Mouse (Mus musculus): Measurements from ENCODE around the gene Dtnb. TPM values are rescaled to one million over a fixed set of nuclear protein-coding genes. Genes with fewer than 3 reads are reported as not detected.

The Dtnb gene
- polyA plus RNA-seq, 1 experiment = 15.9 TPM

DNA sequence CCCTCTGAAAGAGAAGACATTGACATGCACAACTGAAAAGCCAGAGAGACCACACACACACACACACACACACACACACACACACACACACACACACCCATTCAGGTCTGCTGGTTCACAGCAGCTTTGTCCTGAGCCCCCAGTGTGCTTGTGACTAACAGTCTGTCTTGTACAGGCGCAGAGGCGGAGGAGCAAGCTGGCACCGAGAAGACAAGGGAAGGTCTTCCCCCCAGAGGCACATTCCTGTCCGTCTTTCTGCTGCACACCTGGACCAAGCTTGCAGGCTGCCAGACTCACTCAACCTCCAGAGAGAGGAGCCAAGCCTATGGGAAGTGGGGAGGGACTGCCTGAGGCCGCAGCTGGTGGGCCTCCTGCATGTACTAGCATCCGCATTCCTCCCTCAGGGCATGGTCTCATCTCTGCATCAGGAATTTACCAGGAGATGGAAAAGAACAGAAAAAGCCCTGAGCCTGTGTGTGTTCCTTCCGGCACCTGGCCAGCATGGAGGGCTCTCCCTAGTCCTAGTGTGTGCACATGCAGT, 208.8 kb downstream of the Dtnb start:
- Histone ChIP-seq H3K4me3 (ENCODE audit: low read depth, low read length) (no peak overlapping the region), H3K27me3 (ENCODE audit: control insufficient read depth, insufficient read depth, low read length) (no peaks in the 10 kb centered on the region)

DNA sequence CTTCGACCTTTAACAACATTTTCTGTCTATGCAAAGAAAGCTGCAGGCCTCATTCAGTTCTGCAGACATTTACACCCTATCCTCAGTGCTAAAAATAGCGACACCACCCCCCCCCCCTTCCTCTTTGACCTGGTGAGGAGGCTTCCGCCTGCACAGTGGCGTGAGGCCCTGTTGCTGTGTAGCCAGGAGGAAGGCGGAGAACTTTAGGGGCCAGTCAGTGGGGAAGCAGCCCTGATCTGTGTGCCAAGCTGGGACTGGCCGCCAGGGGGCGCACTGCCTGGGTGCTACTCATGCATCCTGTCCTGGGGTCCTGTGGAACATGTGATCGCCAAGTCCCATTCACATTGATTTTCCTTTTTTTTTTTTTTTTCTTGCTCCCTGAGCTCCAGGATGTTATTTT, 209.3 kb downstream of the Dtnb start:
- Histone ChIP-seq H3K4me3 (ENCODE audit: low read depth, low read length) (no peak overlapping the region), H3K4me1 (ENCODE audit: control insufficient read depth, insufficient read depth, insufficient read length, low read length) (peaks cover 30% of the 10 kb centered on the region), H3K36me3 (ENCODE audit: control insufficient read depth, insufficient read depth, low read length) (no peaks in the 10 kb centered on the region), H3K27ac (ENCODE audit: insufficient read depth, low read depth, low read length) (peak overlapping the region; percentile 85), H3K27me3 (ENCODE audit: control insufficient read depth, insufficient read depth, low read length) (no peaks in the 10 kb centered on the region)
- WGBS = 9% methylated on average over 8 of the region's 8 CpGs
- TF ChIP-seq POLR2A (IDR thresholded peaks at IDR 0.05; ENCODE audit: low read depth, low read length) (no peak), CTCF (IDR thresholded peaks at IDR 0.05; ENCODE audit: extremely low read depth, insufficient read length, insufficient replicate concordance, low read depth, low read length) (peak; percentile 94)

More for the DNA sequence above, 208.8 kb downstream of the Dtnb start:
- Histone ChIP-seq H3K4me1 (ENCODE audit: control insufficient read depth, insufficient read depth, insufficient read length, low read length) (peaks cover 35% of the 10 kb centered on the region), H3K27ac (ENCODE audit: insufficient read depth, low read depth, low read length) (peak overlapping the region; percentile 85), H3K36me3 (ENCODE audit: control insufficient read depth, insufficient read depth, low read length) (no peaks in the 10 kb centered on the region)
- 64% methylated on average over 7 of the region's 7 CpGs for WGBS
- no peak for TF ChIP-seq POLR2A (IDR thresholded peaks at IDR 0.05; ENCODE audit: low read depth, low read length)
- TF ChIP-seq CTCF (IDR thresholded peaks at IDR 0.05; ENCODE audit: extremely low read depth, insufficient read length, insufficient replicate concordance, low read depth, low read length) = no peak

DNA sequence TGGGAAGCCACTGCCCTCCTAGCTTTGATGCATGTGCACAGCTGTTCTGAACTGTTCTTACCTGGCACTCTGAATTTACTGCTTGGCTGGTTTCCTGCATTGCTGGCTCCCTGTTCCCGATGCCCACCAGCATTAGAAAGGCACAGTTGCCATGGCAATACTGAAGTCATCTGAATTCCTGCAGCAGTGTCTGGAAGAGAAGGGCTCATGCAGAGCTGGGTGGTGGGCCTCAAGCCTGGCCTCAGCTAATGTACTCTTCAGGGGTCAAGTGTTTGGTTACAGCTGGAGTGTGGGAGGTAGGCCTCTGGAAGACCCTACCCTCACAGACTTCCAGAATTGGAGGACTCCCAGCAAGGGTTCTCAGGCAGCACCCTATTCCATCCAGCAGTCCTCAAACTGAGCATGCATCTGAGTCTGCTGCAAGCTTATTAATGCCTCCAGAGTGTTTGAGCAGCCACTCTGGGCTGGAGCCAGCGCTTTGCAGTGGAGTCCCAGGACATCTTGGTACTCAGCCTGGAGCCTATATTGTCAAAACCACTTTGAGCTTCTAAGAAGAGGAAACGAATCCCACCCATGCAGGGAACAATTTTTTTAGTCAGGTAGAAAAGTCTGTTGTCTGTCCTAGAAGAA, 211.1 kb downstream of the Dtnb start:
- Histone ChIP-seq H3K4me1 (ENCODE audit: control insufficient read depth, insufficient read depth, insufficient read length, low read length) (peaks cover 24% of the 10 kb centered on the region), H3K4me3 (ENCODE audit: low read depth, low read length) (no peak overlapping the region), H3K27ac (ENCODE audit: insufficient read depth, low read depth, low read length) (no peak overlapping the region), H3K27me3 (ENCODE audit: control insufficient read depth, insufficient read depth, low read length) (no peaks in the 10 kb centered on the region), H3K36me3 (ENCODE audit: control insufficient read depth, insufficient read depth, low read length) (no peaks in the 10 kb centered on the region)
- WGBS = 70% methylated on average over 3 of the region's 3 CpGs
- TF ChIP-seq POLR2A (IDR thresholded peaks at IDR 0.05; ENCODE audit: low read depth, low read length) (no peak), CTCF (IDR thresholded peaks at IDR 0.05; ENCODE audit: extremely low read depth, insufficient read length, insufficient replicate concordance, low read depth, low read length) (no peak)

DNA sequence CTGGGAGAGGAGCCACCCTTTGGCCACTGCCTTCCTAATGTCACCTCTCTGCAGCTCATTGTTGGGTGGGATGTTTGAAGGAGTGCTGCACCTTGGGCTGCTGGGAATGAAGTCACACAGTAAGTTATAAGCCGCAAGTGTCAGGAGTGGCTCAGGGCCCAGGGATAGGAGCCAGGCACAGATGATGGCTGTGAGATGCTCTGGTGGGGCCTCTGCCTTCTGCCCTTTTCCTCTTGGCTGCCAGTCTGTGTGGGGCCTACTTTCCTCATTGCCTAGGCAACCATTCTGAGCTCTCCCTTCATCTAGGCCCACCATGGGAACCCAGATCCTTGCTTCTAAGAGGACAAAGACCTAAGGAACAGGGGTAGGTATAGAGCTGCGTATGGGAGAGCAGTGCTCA, 212.1 kb downstream of the Dtnb start:
- Histone ChIP-seq H3K4me3 (ENCODE audit: low read depth, low read length) (no peak overlapping the region), H3K27ac (ENCODE audit: insufficient read depth, low read depth, low read length) (no peak overlapping the region), H3K36me3 (ENCODE audit: control insufficient read depth, insufficient read depth, low read length) (no peaks in the 10 kb centered on the region), H3K27me3 (ENCODE audit: control insufficient read depth, insufficient read depth, low read length) (no peaks in the 10 kb centered on the region), H3K4me1 (ENCODE audit: control insufficient read depth, insufficient read depth, insufficient read length, low read length) (peaks cover 24% of the 10 kb centered on the region)
- no peak for TF ChIP-seq POLR2A (IDR thresholded peaks at IDR 0.05; ENCODE audit: low read depth, low read length)
- TF ChIP-seq CTCF (IDR thresholded peaks at IDR 0.05; ENCODE audit: extremely low read depth, insufficient read length, insufficient replicate concordance, low read depth, low read length) = no peak
- 80% methylated on average over 2 of the region's 2 CpGs for WGBS

DNA sequence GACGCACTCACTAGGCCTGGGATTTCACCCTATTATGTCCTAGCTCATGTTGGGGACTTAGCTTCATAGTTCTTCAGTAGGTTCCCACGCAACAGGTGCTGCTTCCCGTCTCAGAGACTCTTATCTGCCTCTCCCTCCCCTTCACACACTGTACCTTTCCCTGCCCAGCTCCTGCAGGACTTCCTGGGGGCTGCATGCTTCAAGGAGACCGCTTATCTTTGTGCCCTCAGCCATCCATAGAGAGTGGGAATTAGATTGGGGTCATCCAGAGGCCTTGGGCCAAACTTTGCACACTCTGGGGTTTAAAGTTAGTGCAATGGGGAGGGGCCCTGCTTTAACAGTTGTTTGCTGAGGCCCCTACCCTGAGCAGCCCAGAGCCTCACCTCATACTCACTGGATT, 212.5 kb downstream of the Dtnb start:
- peaks cover 21% of the 10 kb centered on the region for H3K4me1 ChIP-seq (ENCODE audit: control insufficient read depth, insufficient read depth, insufficient read length, low read length)
- no peak for TF ChIP-seq CTCF (IDR thresholded peaks at IDR 0.05; ENCODE audit: extremely low read depth, insufficient read length, insufficient replicate concordance, low read depth, low read length)
- TF ChIP-seq POLR2A (IDR thresholded peaks at IDR 0.05; ENCODE audit: low read depth, low read length) = no peak
- H3K27me3 ChIP-seq (ENCODE audit: control insufficient read depth, insufficient read depth, low read length) = no peaks in the 10 kb centered on the region
- WGBS = 39% methylated on average over 4 of the region's 4 CpGs
- no peaks in the 10 kb centered on the region for H3K36me3 ChIP-seq (ENCODE audit: control insufficient read depth, insufficient read depth, low read length)
- no peak overlapping the region for H3K4me3 ChIP-seq (ENCODE audit: low read depth, low read length)
- H3K27ac ChIP-seq (ENCODE audit: insufficient read depth, low read depth, low read length) = no peak overlapping the region

DNA sequence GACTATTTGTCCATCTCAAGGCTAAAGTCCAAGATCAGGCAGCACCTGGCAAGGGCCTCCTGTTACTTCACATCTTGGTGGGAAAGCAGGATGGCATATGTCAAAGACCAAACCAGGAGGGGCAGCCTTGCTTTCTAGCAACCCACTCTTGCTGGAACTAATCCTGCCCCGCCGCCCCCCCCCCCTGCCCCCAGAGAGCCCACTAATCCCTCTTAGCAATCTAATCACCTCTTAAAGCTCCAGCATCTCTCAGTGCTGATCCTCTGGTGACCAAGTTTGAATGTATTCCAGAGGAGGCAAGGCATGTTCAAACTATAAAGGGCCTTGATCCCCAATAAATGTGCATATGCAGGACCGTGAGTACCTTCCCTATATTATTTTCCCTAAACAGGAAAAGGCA, 214.9 kb downstream of the Dtnb start:
- Histone ChIP-seq H3K27me3 (ENCODE audit: control insufficient read depth, insufficient read depth, low read length) (no peaks in the 10 kb centered on the region), H3K27ac (ENCODE audit: insufficient read depth, low read depth, low read length) (no peak overlapping the region), H3K36me3 (ENCODE audit: control insufficient read depth, insufficient read depth, low read length) (no peaks in the 10 kb centered on the region), H3K4me3 (ENCODE audit: low read depth, low read length) (no peak overlapping the region), H3K4me1 (ENCODE audit: control insufficient read depth, insufficient read depth, insufficient read length, low read length) (peaks cover 10% of the 10 kb centered on the region; the same call in 1 of the 2 replicates)
- 48% methylated on average over 3 of the region's 3 CpGs for WGBS
- TF ChIP-seq POLR2A (IDR thresholded peaks at IDR 0.05; ENCODE audit: low read depth, low read length) (no peak), CTCF (IDR thresholded peaks at IDR 0.05; ENCODE audit: extremely low read depth, insufficient read length, insufficient replicate concordance, low read depth, low read length) (no peak)

DNA sequence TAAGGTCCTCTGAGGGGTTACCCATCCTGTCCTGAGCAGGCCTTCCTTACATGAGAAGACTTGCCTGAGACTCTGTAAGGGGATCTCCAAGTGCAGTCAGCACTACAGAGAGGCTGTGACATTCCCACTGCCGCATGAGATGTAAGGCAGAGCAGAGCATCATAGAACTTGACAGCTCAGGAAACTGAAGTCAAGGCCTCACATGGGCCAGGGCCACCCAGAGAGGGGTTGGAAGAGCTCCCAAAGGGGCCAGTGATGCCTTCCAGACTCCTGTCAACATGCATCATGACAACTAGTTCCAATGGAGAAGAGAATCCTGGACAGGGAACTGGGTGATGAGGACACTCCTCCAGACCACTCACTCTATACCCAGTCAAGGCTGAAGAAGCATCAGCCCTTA, 215.4 kb downstream of the Dtnb start:
- Histone ChIP-seq H3K27me3 (ENCODE audit: control insufficient read depth, insufficient read depth, low read length) (no peaks in the 10 kb centered on the region), H3K4me3 (ENCODE audit: low read depth, low read length) (no peak overlapping the region), H3K27ac (ENCODE audit: insufficient read depth, low read depth, low read length) (no peak overlapping the region), H3K4me1 (ENCODE audit: control insufficient read depth, insufficient read depth, insufficient read length, low read length) (peaks cover 12% of the 10 kb centered on the region; the same call in 1 of the 2 replicates), H3K36me3 (ENCODE audit: control insufficient read depth, insufficient read depth, low read length) (no peaks in the 10 kb centered on the region)
- 77% methylated on average over 1 of the region's 1 CpGs for WGBS
- TF ChIP-seq POLR2A (IDR thresholded peaks at IDR 0.05; ENCODE audit: low read depth, low read length) = no peak
- no peak for TF ChIP-seq CTCF (IDR thresholded peaks at IDR 0.05; ENCODE audit: extremely low read depth, insufficient read length, insufficient replicate concordance, low read depth, low read length)
